In genomic region chr8:88184914-88185313, GRCm38 (mm10) we compare ENCODE assay signal across 16 mouse cellular contexts.
"Had no signal": no experiment of that assay in that cellular context is flagged by ENCODE, and none has a peak within 500 bp of the region (broad histone marks: within the 10 kb centered on the region; RNA-seq: fewer than 3 reads in every experiment).

No protein-coding gene starts in this region.

- H3K27ac ChIP-seq: neural tube, embryonic 13.5 days; neural tube, embryonic 15.5 days; stomach, embryonic 15.5 days; stomach, postnatal 0 days had no signal

- H3K4me3 ChIP-seq: neural tube, embryonic 13.5 days; neural tube, embryonic 15.5 days; stomach, embryonic 15.5 days had no signal

- H3K9ac ChIP-seq: neural tube, embryonic 13.5 days; neural tube, embryonic 15.5 days; stomach, embryonic 15.5 days had no signal

- H3K27me3 ChIP-seq: neural tube, embryonic 13.5 days; neural tube, embryonic 15.5 days; stomach, embryonic 15.5 days had no signal

- H3K9me3 ChIP-seq: neural tube, embryonic 13.5 days; neural tube, embryonic 15.5 days; stomach, embryonic 15.5 days had no signal

- H3K4me2 ChIP-seq: neural tube, embryonic 13.5 days; neural tube, embryonic 15.5 days; stomach, embryonic 15.5 days had no signal

- H3K36me3 ChIP-seq: neural tube, embryonic 13.5 days; neural tube, embryonic 15.5 days; stomach, embryonic 15.5 days had no signal

- H3K4me1 ChIP-seq: neural tube, embryonic 13.5 days; neural tube, embryonic 15.5 days; stomach, embryonic 15.5 days had no signal

- DNase-seq: retina, postnatal 1 day; right cerebral cortex, adult 18-20 months; right cerebral cortex, postnatal 14 days; right cerebral cortex, postnatal 25 days; right cerebral cortex, postnatal 4 days; spleen, adult 18-20 months; thymus, adult 18-20 months; thymus, adult 2 months; thymus, postnatal 14 days; thymus, postnatal 25 days; thymus, postnatal 36 days; thymus, postnatal 4 days had no signal
